Mouse (Mus musculus) cerebellum, adult 11-12 months (tissue): ENCODE measurements around the gene Akap8.
A peak's percentile ranks its signal among the peaks of the same experiment; 100 is the strongest.

Experiments
- DNase-seq: peaks from one replicate; pipeline ENCODE4 v3.0.0; 2022

Gene Akap8

DNA sequence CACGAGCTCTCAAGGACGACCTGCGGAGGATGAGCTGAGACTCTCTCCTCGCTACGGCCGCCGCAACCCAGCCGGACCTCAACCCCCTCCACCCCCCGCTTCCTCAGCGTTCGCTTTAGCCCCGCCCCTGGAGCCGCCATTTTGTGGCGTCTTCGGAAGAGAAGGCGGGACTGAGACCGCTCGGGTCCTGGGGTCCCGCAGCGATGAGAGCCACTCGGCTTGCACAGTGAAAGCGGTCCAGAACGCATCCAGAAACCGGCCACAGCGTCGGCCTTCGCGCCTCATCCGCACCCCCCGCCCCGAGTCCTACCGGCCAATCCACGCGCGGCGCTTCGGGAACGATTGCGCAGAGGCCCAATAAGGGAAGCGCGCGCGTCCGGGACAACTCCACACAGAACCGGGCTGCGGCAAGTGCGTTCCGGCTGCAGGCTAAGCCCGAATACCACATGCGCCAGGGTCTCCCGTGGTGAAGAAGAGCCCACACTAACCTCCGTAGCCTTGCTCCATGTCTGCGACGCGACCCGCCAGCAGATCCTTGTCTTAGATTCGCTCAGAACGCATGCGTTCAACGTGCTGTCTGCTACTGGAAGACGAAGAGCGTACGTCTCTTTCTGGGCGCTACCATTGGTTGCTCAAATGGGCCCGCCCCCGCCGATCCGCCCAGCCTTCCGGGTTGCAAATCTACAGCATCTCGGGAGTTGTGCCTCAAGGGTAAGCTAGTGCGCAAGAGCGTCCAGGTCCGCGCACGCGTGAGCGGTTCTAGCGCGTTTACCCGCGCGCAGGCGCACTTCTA lies at the start of gene Akap8:
Gene Akap8 (minus strand): TSS at position 642 of the 793 bp plus-strand sequence.
- peak; percentile 99 for DNase-seq

DNA sequence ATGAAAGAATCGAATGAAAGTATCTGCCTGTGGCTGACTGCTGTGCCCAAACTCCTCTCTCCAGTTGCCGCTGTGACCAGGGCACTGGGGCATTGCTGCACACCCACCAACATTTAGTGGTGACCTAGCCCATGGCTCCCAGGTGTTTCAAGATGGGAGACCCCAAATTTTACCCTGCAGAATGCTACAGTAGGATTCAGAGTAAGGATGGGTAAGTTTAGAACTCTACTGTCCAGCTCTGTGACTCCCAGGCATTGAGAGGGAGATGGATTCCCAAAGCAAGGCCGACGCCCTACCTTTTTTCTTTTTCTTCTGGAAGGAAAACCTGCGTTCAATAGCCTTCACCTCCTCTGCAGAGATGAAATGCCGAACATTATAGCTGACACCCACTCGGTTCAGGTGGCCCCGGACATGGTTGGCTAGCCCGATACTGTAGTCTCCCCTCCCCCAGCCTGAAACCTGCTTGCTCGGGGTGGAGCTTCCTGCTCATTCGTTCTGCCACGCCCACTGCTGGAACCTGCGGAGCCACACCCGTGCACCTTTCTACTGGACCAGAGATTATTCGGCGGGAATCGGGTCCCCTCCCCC lies 48.0 kb upstream of the Akap8 start:
- DNase-seq: peak; percentile 1

DNA sequence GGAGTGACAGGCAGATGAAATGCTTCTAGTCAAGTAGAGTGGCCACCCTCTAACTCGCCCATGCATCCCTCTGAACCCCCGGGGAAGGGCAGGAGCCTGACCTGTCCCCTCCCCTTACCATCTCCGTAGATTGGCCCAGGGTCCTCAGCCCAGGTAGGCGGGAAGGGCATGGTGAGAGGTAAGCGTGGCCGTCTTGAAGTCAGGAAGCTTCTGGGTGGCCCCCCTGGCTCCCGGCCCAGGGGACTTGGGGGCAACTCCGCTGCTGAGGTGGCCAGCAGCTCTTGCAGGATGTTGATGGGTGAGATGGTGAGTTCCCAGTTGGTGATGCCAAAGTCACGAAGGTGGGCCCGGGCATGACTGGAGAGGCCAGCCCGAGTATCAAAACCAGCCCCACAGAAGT lies 46.7 kb upstream of the Akap8 start:
- peak; percentile 31 for DNase-seq

DNA sequence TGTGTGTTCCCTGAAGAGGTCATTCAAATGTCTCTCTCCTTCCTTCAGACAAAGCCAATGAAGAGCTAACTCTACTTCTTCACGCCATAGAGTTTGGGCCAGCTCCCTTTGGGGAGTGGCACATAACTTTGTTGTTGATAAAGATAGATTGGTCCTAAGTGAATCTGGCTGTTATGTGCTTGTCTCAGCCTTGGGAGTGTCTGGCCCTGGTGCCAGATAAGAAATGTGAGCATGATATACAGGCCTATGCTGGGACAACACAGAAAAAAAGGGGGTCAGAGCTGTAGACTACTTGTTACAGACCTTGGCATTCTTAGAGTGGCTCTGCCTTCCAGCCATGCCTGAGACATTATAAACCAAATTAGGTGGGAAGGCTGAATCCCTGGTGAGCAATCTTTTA lies 44.3 kb upstream of the Akap8 start:
- no peak for DNase-seq

DNA sequence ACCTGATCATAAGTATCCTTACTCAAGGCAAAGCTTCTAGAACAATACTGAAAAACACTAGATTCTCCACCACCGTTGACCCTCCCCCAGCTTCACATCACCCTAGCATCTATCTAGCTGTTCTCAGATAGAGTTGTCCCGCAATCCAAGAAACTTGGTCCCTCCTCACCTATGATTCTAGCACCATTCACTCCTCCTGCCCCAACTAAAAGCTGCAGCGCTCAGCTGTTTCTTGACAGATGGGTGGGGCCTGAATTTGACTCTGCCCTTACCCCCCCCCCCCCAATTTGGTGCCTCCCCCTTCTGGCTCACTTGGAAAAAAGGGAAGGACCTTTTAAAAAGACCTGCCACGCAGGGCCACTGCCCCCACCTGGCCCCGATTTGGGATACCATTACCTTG lies 43.8 kb upstream of the Akap8 start:
- DNase-seq: peak; percentile 29

DNA sequence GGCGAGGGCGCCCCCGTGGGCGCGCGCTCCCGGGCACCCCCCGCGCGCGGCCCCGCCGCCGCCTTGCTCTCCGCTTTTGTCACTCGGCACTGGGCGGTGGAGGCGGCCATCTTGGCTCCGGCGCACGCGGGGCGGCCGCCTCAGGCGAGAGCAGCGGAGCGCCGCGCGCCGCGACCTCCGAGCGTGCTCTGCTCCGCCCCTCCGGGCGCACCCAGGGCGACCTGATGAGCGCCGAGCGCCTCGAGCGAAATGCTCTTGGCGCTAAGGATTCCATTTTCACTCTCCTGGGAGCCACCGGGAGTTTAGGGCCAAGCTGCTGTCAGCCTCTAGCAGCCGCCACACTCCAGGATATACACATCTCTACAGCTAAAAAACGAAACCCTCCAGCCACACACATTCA lies 43.3 kb upstream of the Akap8 start:
- DNase-seq: peak; percentile 86

DNA sequence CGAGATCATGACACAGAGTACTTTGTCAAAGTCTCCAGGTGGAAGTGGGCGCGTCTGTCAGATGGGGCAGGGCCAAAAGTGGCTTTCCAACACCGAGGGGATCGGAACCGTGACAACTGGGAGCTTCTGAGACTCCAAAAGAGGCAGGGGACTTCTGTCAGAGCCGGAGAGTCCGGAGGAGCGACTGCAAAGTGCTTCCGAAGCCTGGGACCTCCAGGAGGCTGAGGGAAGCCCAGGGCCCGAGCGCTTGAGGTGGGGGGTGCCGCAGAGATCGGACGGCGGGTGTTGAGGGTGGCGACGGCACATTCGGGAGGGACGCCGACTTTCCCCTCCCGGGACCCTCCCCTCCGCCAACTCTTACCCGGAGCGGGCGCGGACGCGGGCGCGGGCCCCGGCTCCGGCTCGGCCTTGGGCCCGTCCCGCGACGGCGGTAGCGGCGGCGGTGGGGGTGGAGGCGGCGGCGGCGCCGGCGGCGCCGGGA lies 42.8 kb upstream of the Akap8 start:
- DNase-seq: peak; percentile 47

DNA sequence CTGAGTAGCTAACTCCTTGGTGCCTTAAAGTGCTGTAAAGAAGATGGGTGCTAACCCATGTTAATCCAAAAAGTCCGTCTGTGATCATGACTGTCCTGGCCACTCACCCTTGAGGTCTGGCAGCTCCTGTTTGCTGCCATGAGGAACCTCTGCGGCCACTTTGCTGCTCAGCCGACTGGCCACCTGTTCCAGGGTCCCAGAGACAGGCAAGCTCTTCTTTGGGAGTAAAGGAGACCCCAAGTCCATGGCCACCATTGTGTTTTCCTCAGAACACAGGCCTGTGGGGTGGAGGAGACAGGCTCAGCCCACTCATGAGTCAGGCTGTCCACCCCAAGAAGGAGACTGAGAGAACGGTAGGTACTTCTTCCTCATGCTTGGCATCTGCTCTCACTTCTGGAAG lies 41.6 kb upstream of the Akap8 start:
- DNase-seq: peak; percentile 25

DNA sequence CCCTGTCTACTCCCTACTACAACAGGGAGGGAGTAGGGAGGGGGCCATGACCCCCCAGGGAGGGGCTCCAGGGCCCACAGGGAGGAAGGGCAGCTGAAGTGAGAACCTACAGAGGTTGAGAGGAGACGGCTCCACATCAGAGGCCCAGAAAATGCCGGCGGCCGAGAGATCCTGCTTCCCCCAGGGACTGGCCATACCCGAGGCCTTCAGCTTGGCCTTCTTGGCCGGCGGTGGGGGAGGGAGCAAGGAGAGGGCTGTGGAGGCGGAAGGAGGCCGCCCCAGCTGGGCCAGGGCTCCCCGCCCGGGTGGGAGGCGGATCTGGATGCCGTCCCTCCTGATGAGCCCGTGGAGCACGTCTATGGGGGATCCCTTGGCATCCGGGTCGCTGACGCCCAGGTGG lies 38.9 kb upstream of the Akap8 start:
- DNase-seq: peak; percentile 32

DNA sequence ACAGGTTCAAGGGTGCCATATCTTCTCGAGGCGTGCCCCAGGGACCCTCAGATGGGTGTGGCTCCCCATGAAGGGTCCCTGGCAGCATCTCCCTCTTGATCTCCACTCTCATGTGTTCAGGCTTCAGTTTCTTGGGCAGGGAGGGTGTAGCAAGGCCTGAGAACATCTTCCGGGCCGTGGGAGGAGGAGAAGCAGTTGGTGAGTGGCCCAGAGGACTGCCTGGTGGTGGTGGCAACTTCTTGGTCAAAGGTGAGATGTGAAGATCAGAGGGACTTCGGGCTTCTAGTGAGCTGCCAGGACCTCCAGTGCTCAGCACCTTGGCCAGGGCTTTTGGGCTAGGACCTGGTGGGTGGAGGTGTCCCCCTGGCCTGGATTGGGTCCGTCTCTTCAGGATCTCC lies 37.9 kb upstream of the Akap8 start:
- DNase-seq: peak; percentile 14

DNA sequence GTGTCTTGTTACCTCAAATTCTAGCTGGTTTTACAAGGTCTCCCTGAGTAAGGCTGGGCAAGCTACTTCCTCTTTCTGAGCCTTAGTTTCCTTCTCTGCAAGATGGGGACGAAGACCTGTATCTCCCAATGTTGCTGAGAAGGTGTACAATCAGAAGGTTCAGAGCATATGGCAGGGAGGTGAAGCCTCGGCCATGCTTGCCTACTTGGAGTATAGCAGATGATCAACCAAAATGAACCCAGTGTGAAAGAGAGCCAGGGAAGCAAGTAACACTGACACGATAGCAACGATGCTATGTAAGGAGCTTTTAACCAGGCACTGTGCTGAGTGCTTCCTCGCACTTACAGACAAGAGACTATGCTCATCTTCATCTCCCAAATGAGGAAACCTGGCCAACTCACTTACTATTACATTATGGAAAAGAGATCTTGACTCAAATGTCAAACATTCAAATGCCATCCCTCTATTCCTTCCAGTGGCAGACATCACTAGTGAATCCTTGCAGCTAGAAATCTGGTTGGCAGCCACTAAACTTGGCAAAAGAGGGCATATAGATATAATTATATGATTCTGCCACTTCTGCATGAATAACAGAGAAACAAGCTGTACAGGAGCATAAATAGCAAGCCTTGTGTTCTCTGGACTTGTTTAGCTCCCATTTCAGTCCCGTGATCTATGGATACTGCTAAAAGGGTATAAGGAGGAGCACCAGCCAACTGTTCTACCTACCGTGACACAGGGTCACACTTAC lies 37.3 kb upstream of the Akap8 start:
- peak; percentile 1 for DNase-seq

DNA sequence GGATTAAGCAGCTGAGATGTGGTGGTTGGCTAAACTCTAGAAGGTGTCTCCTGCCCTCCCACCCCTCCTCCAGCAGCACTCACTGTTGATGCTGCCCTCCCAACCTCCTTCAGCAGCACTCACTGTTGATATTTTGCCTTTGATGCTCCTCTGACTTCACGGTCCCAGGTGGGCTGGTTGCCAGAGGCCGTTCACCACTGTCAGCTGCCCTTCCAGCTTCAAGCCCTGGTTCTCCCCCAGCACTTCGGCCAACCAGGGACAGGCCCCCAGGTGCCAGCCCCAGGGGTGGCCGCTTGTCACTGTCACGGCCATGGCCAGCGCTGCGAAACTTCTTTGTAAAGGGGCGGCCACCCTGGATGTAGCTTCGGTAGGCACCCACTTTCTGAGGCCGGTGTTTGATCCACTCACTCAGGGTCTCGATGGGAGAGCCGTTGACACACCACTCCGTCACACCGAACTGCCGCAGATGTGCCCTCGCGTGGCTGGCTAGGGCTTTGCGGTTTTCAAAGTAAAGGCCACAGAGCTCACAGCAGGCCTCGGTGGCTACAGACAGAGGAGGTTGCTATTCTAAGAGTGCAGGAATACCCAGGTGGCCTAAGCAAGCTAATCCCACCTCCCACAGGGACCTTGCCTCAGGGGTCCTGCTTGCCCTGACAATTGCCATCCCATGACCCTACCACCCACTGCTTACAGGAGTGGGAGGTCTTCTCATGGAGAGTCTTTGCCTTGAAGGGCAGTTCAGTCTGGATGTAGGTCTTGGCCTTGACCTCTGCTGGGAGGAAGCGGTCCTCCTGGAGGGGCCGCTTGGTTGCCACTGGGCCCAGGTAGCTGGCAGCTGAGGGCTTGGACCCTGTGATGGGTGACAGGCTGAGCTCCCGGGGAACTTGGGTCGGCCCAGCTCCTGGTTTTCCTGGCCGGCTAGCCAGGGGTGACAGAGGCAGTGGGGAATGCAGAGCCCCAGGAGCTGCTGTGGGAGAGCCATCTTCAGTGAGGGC lies 36.0 kb upstream of the Akap8 start:
- peak; percentile 17 for DNase-seq

DNA sequence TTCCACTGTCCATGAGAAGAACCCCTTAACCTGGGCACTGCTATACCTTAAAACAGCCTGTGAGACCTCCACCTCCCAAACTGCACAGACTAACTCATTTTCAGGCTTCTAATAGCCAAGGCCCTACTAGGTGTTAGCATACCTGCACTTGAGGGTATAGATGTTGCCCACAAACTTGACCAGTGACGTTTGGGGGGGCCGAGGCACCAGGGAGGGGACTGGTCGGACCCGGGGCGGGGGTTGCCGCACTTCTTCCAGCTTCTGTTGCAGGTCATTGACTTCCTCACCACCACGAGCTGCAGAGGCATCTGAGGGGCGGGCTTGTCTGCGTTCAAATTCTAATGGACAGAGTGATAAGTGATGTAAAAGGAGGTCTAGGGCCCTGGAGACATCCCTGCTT lies 35.2 kb upstream of the Akap8 start:
- peak; percentile 22 for DNase-seq

DNA sequence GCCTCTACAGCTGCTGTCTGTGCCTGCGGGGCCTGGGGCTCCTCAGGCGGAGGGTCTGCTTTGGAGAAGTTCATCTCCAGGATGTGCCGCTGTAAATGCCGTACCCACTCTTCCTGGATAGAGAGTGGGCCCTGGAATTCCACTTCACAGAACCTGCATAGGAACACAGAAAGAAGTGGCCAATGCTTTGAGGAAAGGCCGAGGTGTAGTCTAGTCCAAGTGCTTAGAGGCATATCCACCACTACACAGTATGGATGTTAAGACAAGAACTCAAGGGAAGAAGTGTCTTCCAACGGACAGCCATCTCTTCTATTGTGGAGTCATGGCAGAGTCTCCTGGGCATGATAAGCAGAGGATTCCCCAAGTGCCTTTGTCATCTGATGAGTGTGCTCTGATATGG lies 34.0 kb upstream of the Akap8 start:
- peak; percentile 12 for DNase-seq

DNA sequence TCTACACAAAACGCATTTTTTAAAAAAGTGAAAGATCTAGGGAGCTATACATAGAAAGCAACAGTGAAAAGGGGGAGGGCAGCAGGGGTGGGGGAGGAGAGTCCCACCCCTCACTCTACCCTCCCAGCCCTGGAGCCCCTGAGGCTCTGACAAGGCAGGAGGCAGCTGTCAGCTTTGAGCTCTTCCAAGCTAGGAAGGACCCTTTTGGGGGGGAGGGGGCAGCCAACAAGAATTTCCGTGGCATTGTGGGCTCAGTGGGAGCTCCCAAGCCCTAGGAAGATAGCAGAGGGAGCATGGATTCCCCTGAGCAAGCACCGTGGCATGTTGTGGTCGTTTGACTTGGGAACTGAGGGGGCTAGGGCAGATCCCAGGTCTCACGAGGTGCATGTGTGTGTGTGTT lies 33.2 kb upstream of the Akap8 start:
- no peak for DNase-seq

DNA sequence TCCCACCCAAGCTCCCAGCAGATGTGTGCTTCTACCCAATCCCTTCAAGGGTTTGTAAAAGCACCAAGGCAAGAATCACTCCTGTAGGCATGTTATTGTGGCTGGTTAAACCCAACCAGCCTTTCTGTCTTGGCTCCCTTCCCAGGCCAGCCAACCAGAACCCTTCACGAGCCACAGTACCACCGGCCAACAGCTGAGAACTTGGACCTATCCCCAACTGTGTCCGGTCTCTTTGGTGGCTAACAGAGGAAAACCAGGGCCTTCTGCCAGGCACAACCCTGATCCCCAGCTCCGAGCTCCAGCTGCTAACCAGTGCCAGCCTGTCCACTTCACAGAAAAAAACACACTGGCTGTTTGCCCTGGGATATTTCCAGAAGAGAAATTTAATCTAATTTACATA lies 32.7 kb upstream of the Akap8 start:
- DNase-seq: peak; percentile 84

DNA sequence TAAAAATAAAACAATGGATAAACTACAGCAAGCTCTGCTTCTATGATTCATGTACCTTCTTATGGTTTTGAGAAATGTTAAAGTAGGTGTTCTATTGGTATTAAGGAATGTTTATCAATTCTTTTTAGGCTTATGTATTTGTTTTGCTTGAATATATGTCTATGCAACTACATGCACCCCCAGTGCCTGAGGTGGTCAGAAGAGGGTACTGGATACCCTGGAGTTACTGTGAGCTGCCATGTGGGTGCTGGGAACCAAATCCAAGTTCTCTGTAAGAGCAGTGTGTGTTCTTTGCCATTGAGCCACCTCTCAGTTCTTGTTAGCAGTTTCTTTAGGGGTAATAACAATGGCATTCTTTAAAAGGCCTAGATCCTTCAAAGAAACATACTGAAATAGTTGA lies 30.7 kb upstream of the Akap8 start:
- DNase-seq: no peak

DNA sequence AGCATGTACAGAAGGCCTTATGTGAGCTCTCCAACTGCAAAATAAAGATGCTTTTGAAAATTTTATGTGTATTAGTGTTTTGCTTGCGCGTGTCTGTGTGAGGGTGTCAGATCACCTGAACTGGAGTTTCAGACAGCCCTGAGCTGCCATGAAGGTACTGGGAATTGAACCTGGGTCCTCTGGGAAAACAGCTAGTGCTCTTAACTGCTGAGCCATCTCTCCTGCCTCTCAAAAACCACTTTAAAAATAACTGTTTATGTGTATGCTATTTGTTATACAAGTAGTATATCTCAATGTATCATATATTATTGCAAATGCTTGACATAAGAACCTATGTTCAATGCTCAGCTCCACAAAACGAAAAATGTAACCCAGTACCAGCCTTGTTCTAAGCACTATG lies 30.2 kb upstream of the Akap8 start:
- no peak for DNase-seq

DNA sequence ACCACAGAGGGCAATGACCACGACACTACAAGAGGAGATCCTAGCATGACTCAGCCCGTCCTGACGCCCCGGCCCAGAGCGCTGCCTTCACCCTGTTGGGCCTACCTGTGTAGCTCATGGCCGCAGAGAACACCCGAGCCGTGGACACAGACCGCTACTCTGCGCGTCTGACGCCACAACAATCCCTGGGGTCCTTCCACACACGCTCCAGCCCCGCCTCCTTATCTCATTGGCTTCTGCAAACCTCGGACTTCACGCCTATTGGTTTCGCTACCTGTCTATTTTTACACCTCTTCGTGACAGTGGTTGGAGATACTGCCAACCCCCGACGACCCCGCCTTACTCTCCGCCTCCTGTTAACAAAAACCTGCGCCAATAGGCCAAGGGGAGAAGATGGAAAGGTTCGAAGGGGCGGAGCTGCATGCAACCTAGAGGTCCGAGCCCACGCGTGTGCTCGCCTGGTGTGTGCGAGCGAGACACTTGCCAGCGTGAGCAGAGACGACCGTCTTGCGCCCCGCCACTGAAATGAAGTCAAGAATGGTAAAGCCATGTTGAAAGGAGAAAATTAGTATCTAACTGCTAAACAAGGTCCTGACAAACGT lies 29.4 kb upstream of the Akap8 start, which contains the start of gene Akap8l:
Gene Akap8l (minus strand): TSS at position 226 of the 602 bp plus-strand sequence.
- peak; percentile 99 for DNase-seq

DNA sequence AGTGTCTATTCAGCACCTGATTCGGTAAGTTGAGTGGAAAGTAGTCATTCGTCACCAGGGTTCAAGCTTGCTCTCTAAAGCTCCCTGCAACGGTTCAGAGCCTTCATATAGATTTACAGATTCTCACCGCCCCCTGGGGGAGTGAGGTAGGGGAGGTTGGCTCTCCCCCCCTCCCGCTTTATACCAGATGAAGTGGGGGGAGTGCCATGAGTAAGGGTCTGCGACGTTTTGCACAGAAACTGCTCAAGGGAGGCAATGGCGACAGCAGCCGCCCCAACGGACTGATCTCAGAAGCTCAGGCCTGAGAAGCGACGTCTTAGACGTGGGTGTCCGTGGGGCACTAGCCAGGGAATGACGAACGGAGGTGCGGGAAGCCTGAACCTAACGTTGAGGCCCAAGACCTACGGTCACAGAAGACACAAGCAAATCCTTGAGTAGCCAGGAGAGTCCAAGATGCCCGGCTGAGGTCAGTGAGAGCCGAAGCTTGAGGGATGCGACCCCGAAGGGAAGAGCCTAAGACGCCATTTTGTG lies 28.9 kb upstream of the Akap8 start:
- DNase-seq: no peak

DNA sequence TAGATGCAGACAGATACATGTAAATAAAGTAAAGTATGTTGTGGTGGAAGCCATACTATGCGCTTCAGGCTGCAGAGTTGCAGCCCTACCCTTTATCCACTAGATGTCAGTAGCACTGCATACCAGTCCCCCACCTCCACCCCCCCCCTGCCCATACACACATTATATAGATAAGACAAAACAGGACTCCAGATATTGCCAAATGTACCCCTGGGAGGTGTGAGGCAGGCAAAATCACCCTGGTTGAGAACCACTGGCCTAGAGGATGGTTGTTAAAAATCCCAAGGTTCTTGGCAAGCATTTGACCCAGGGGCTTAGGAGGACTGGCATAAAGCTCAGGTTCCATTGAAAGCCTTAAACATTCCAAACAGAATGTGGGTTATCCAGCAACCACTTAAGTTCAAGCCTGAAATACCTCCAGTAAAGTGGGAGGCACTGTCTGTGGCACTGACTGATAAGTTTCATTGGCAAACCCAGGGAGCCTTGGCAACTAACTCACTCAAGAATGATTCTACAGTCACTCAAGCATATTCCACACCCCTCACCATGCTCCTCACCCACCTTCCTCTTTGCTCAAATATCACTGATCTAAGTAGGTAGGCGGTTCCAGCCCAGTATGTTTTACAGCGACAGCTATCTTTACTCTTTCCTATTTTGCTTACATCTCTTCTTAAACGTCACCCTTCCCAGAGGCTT lies 28.1 kb upstream of the Akap8 start:
- DNase-seq: peak; percentile 49
